Mouse (Mus musculus) midbrain, postnatal 0 days (tissue): ENCODE results near the gene Ptprg. TPM values are rescaled to one million over a fixed set of nuclear protein-coding genes. Genes with fewer than 3 reads are reported as not detected.

Experiments
- ATAC-seq: fragments of 200-750 bp; cut with Nextera tagmentation; 2 replicates; pipeline ENCODE4 v1.8.0; 2017; ENCODE audit warnings: moderate number of reproducible peaks, mild to moderate bottlenecking, moderate TSS enrichment, moderate library complexity; ENCODE audit not compliant: low FRiP score
- DNase-seq: peaks from one replicate; pipeline ENCODE4 v3.0.0-alpha.2; 2015; ENCODE audit warnings: low spot score
- H3K27ac ChIP-seq: fragments of 300-500 bp; sonication (generic); 2 replicates; pipeline ENCODE4 v1.5.1; 2014; ENCODE audit warnings: low read depth, mild to moderate bottlenecking, low read length, mixed read lengths
- H3K27me3 ChIP-seq: fragments of 300-500 bp; sonication (generic); 2 replicates; pipeline ENCODE4 v1.6.1; 2014; ENCODE audit warnings: low read length, control low read depth, mixed read lengths; ENCODE audit not compliant: insufficient read depth
- H3K36me3 ChIP-seq: fragments of 300-500 bp; sonication (generic); 2 replicates; pipeline ENCODE4 v1.6.1; 2014; ENCODE audit warnings: low read length, control low read depth, mixed read lengths; ENCODE audit not compliant: insufficient read depth
- H3K4me1 ChIP-seq: fragments of 300-500 bp; sonication (generic); 2 replicates; pipeline ENCODE4 v1.6.1; 2014; ENCODE audit warnings: mild to moderate bottlenecking, control low read depth, antibody characterized with exemption, low read length, mixed read lengths; ENCODE audit not compliant: insufficient read depth
- H3K4me2 ChIP-seq: fragments of 300-500 bp; sonication (generic); 2 replicates; pipeline ENCODE4 v1.6.1; 2014; ENCODE audit warnings: low read depth, mild to moderate bottlenecking, low read length, mixed read lengths; ENCODE audit not compliant: poor library complexity, severe bottlenecking
- H3K4me3 ChIP-seq: fragments of 300-500 bp; sonication (generic); 2 replicates; pipeline ENCODE4 v1.5.1; 2014; ENCODE audit warnings: low read depth, mild to moderate bottlenecking, low read length, moderate library complexity
- H3K9ac ChIP-seq: fragments of 300-500 bp; sonication (generic); replicated peaks from 2 replicates; pipeline ENCODE4 v1.6.1; 2014; ENCODE audit warnings: mild to moderate bottlenecking, low read length, moderate library complexity, mixed read lengths; ENCODE audit not compliant: poor library complexity, severe bottlenecking
- H3K9me3 ChIP-seq: fragments of 300-500 bp; sonication (generic); 2 replicates; pipeline ENCODE4 v1.6.1; 2016; ENCODE audit warnings: low read length, control low read depth
- CTCF ChIP-seq: IDR thresholded peaks from 2 replicates; pipeline ENCODE4 v1.5.1; 2016; ENCODE audit warnings: antibody characterized with exemption, mild to moderate bottlenecking
- WGBS: fragments of 180-500 bp; shearing (Covaris S2); extraction: QIAGEN DNeasy Blood & Tissue Kit; methylation state at CpG from one replicate; pipeline ENCODE4 v1.1.7; 2014; 5-methylcytosine and 5-hydroxymethylcytosine counted together
- polyA plus RNA-seq: library from polyadenylated mRNA; unstranded; fragments of >200 nt; fragmentation: Nextera tagmentation; extraction: Ambion mirVana; gene quantifications from 2 replicates; pipeline ENCODE4 v1.2.1, GENCODE M21; 2015
- total RNA-seq: library from RNA; depleted of rRNA; stranded (reverse); fragments of >200 nt; gene quantifications from 2 replicates; pipeline ENCODE4 v1.2.3, GENCODE M21; 2014

The Ptprg gene
- total and polyA plus RNA-seq, 2 experiments from 2014 or later, result 25.7 to 84.9 TPM

- H3K4me3 ChIP-seq, result no peak overlapping the region
- H3K27me3 ChIP-seq, result no peaks in the 10 kb centered on the region
- ATAC-seq (no peak), DNase-seq (no peak)
- WGBS, result 67% methylated on average over 4 of the region's 4 CpGs
- peaks cover 7% of the 10 kb centered on the region; the same call in 1 of the 2 replicates for H3K4me1 ChIP-seq
- no peak overlapping the region for H3K9ac ChIP-seq
- TF ChIP-seq CTCF, result no peak
- no peaks in the 10 kb centered on the region for H3K36me3 ChIP-seq
- no peaks in the 10 kb centered on the region for H3K9me3 ChIP-seq
- H3K27ac ChIP-seq, result no peak overlapping the region
- H3K4me2 ChIP-seq, result no peak overlapping the region
These were observed 70.2 kb downstream of the Ptprg start for GRCm38 (mm10) chr14:11623576-11623975.

GRCm38 (mm10) chr14:11630736-11631135, 77.4 kb downstream of the Ptprg start:
- Histone ChIP-seq H3K36me3 (no peaks in the 10 kb centered on the region), H3K4me1 (no peaks in the 10 kb centered on the region), H3K27me3 (no peaks in the 10 kb centered on the region), H3K4me2 (no peak overlapping the region), H3K27ac (no peak overlapping the region), H3K9ac (no peak overlapping the region), H3K9me3 (no peaks in the 10 kb centered on the region), H3K4me3 (no peak overlapping the region)
- 60% methylated on average over 2 of the region's 2 CpGs for WGBS
- no peak for ATAC-seq
- DNase-seq, result no peak
- TF ChIP-seq CTCF, result no peak

- WGBS, result 97% methylated on average over 4 of the region's 4 CpGs
- H3K4me1 ChIP-seq, result no peaks in the 10 kb centered on the region
- TF ChIP-seq CTCF, result no peak
- H3K36me3 ChIP-seq, result no peaks in the 10 kb centered on the region
- DNase-seq (no peak), ATAC-seq (no peak)
- no peak overlapping the region for H3K4me2 ChIP-seq
- H3K9ac ChIP-seq, result no peak overlapping the region
- no peak overlapping the region for H3K4me3 ChIP-seq
- no peaks in the 10 kb centered on the region for H3K9me3 ChIP-seq
- H3K27ac ChIP-seq, result no peak overlapping the region
- H3K27me3 ChIP-seq, result no peaks in the 10 kb centered on the region
These were observed 78.2 kb downstream of the Ptprg start for GRCm38 (mm10) chr14:11631505-11631904.

- H3K9ac ChIP-seq, result no peak overlapping the region
- H3K27me3 ChIP-seq, result no peaks in the 10 kb centered on the region
- 91% methylated on average over 7 of the region's 7 CpGs for WGBS
- H3K4me1 ChIP-seq, result no peaks in the 10 kb centered on the region
- H3K36me3 ChIP-seq, result no peaks in the 10 kb centered on the region
- ATAC-seq (no peak), DNase-seq (no peak)
- TF ChIP-seq CTCF, result no peak
- H3K27ac ChIP-seq, result no peak overlapping the region
- no peak overlapping the region for H3K4me3 ChIP-seq
- H3K9me3 ChIP-seq, result no peaks in the 10 kb centered on the region
- H3K4me2 ChIP-seq, result no peak overlapping the region
These were observed 84.3 kb downstream of the Ptprg start for GRCm38 (mm10) chr14:11637673-11638072.

GRCm38 (mm10) chr14:11639366-11639765, 86.0 kb downstream of the Ptprg start:
- TF ChIP-seq CTCF, result no peak
- 90% methylated on average over 5 of the region's 5 CpGs for WGBS
- H3K4me1 ChIP-seq, result no peaks in the 10 kb centered on the region
- H3K36me3 ChIP-seq, result no peaks in the 10 kb centered on the region
- ATAC-seq (no peak), DNase-seq (no peak)
- no peak overlapping the region for H3K4me3 ChIP-seq
- no peaks in the 10 kb centered on the region for H3K27me3 ChIP-seq
- H3K9ac ChIP-seq, result no peak overlapping the region
- H3K9me3 ChIP-seq, result no peaks in the 10 kb centered on the region
- no peak overlapping the region for H3K4me2 ChIP-seq
- H3K27ac ChIP-seq, result no peak overlapping the region

- Histone ChIP-seq H3K27me3 (no peaks in the 10 kb centered on the region), H3K4me3 (no peak overlapping the region), H3K27ac (no peak overlapping the region), H3K4me1 (no peaks in the 10 kb centered on the region), H3K9ac (no peak overlapping the region), H3K9me3 (no peaks in the 10 kb centered on the region), H3K36me3 (no peaks in the 10 kb centered on the region), H3K4me2 (no peak overlapping the region)
- DNase-seq, result no peak
- TF ChIP-seq CTCF, result no peak
- ATAC-seq, result no peak
These were observed 87.0 kb downstream of the Ptprg start for GRCm38 (mm10) chr14:11640372-11640771.

- H3K4me1 ChIP-seq, result no peaks in the 10 kb centered on the region
- WGBS, result 91% methylated on average over 3 of the region's 3 CpGs
- no peaks in the 10 kb centered on the region for H3K36me3 ChIP-seq
- no peak overlapping the region for H3K9ac ChIP-seq
- no peaks in the 10 kb centered on the region for H3K9me3 ChIP-seq
- ATAC-seq, result no peak
- H3K4me2 ChIP-seq, result no peak overlapping the region
- no peak for DNase-seq
- H3K27me3 ChIP-seq, result no peaks in the 10 kb centered on the region
- H3K27ac ChIP-seq, result no peak overlapping the region
- H3K4me3 ChIP-seq, result no peak overlapping the region
- no peak for TF ChIP-seq CTCF
These were observed 87.7 kb downstream of the Ptprg start for GRCm38 (mm10) chr14:11640996-11641395.
